Comparison of ENCODE assay signal across 13 mouse cellular contexts in genomic region chr1:119498536-119499231, GRCm38 (mm10). TPM values are rescaled to one million over a fixed set of nuclear protein-coding genes. Genes with fewer than 3 reads are reported as not detected.
DNase-seq lines count a peak whose midpoint lies in the region; ATAC-seq and TF ChIP-seq lines count a peak whose summit lies in the region.
"Had no signal": no experiment of that assay in that cellular context is flagged by ENCODE, and none has a peak within 500 bp of the region (broad histone marks: within the 10 kb centered on the region; RNA-seq: fewer than 3 reads in every experiment).

No protein-coding gene starts in this region.

- no peak overlapping the region for H3K4me2 ChIP-seq in heart, postnatal 0 days (ENCODE audit: low read depth, low read length)
- H3K4me2 ChIP-seq: lung, embryonic 14.5 days; neural tube, embryonic 13.5 days had no signal

- 0 out of 2 replicates have a peak, but pooled peaks cover 3% of the 10 kb centered on the region for H3K36me3 ChIP-seq in heart, postnatal 0 days (replicated peaks; ENCODE audit: control insufficient read depth, insufficient read depth, low read length)
- H3K36me3 ChIP-seq in ES-Bruce4 (ENCODE audit: control insufficient read depth, insufficient read depth, low read length, poor library complexity, severe bottlenecking) (no peaks in the 10 kb centered on the region), macrophage (ENCODE audit: inconsistent target) (peaks cover 5% of the 10 kb centered on the region; the same call in 1 of the 2 replicates)

- H3K27ac ChIP-seq in heart, postnatal 0 days (ENCODE audit: low read depth), result peak overlapping the region; percentile 22; the same call in 1 of the 2 replicates
- H3K27ac ChIP-seq in ES-Bruce4 (ENCODE audit: insufficient read depth, low read length) (peak overlapping the region; percentile 87), macrophage (peak overlapping the region; percentile 53)
- H3K27ac ChIP-seq: left cerebral cortex, adult 2 months; neural tube, embryonic 13.5 days had no signal

- H3K4me3 ChIP-seq in heart, postnatal 0 days (ENCODE audit: low read depth, low read length), result no peak overlapping the region
- H3K4me3 ChIP-seq in ES-Bruce4 (ENCODE audit: low read depth, low read length) (no peak overlapping the region), macrophage (ENCODE audit: inconsistent target) (no peak overlapping the region)
- H3K4me3 ChIP-seq: left cerebral cortex, adult 2 months; neural tube, embryonic 13.5 days had no signal

- H3K9ac ChIP-seq in heart, postnatal 0 days (replicated peaks; ENCODE audit: low read depth, low read length), result no peak overlapping the region
- no peak overlapping the region for H3K9ac ChIP-seq in ES-Bruce4 (ENCODE audit: low read depth, poor library complexity, severe bottlenecking)
- H3K9ac ChIP-seq: lung, embryonic 14.5 days; neural tube, embryonic 13.5 days had no signal

- no peak for DNase-seq in heart, postnatal 0 days (ENCODE audit: low spot score)
- DNase-seq in heart, postnatal 14 days, result no peak
- DNase-seq in cerebellum, adult 8-10 months, result no peak
- no peak for DNase-seq in cerebellum, postnatal 36 days
- no peak for DNase-seq in left cerebral cortex, adult 18-20 months (ENCODE audit: low spot score in 2 of 2)
- DNase-seq: lung, embryonic 14.5 days; midbrain, embryonic 14.5 days; right cerebral cortex, adult 18-20 months had no signal

- no peaks in the 10 kb centered on the region for H3K9me3 ChIP-seq in heart, postnatal 0 days (replicated peaks; ENCODE audit: control insufficient read depth, low read length)
- H3K9me3 ChIP-seq in ES-Bruce4 (replicated peaks; ENCODE audit: control insufficient read depth, insufficient read depth, low read length, poor library complexity, severe bottlenecking), result no peaks in the 10 kb centered on the region
- H3K9me3 ChIP-seq: neural tube, embryonic 13.5 days had no signal

- TF ChIP-seq POLR2A in ES-Bruce4 (IDR thresholded peaks at IDR 0.05; ENCODE audit: insufficient read depth, low read length), result no peak

- peaks cover 100% of the 10 kb centered on the region for H3K79me2 ChIP-seq in macrophage (ENCODE audit: inconsistent target)

- no peak for TF ChIP-seq EP300 in heart, postnatal 0 days (IDR thresholded peaks at IDR 0.05; ENCODE audit: low read depth)
- no peak for TF ChIP-seq EP300 in ES-Bruce4 (IDR thresholded peaks at IDR 0.05; ENCODE audit: insufficient read depth, low read depth, low read length)

- TF ChIP-seq CTCF in heart, postnatal 0 days (IDR thresholded peaks at IDR 0.05; ENCODE audit: low read depth), result no peak
- TF ChIP-seq CTCF in ES-Bruce4 (IDR thresholded peaks at IDR 0.05; ENCODE audit: low read depth, low read length), result no peak

- no peak for ATAC-seq in heart, postnatal 0 days (ENCODE audit: insufficient read depth, low read depth)
- peak; percentile 23; the same call in 1 of the 2 replicates for ATAC-seq in granulocyte monocyte progenitor cell, adult 5-6 weeks (replicated peaks; ENCODE audit: poor library complexity, severe bottlenecking)

- WGBS in heart, postnatal 0 days, result 76% methylated on average over 9 of the region's 9 CpGs
- WGBS in macrophage (ENCODE audit: missing documents), result 75% methylated on average over 9 of the region's 9 CpGs

- intact Hi-C loops in heart, postnatal 14 days (cut with DNase I), result no loop called here

- peaks cover 29% of the 10 kb centered on the region for H3K4me1 ChIP-seq in heart, postnatal 0 days (ENCODE audit: control insufficient read depth, insufficient read depth)
- H3K4me1 ChIP-seq in ES-Bruce4 (ENCODE audit: control insufficient read depth, insufficient read depth, low read length), result peaks cover 18% of the 10 kb centered on the region

- no peaks in the 10 kb centered on the region for H3K27me3 ChIP-seq in heart, postnatal 0 days (ENCODE audit: control insufficient read depth, insufficient read depth, low read length)
- H3K27me3 ChIP-seq in ES-Bruce4 (ENCODE audit: control insufficient read depth, insufficient read depth, low read length, poor library complexity, severe bottlenecking), result no peaks in the 10 kb centered on the region
- H3K27me3 ChIP-seq: neural tube, embryonic 13.5 days had no signal

RNA-seq across cellular contexts. Expression of gene Ralb, which starts 5.9 kb away (rescaled TPM):
- total RNA-seq in heart, postnatal 0 days (2014; rRNA removed; ENCODE audit: low replicate concordance), result 74.4 and 86.2 TPM in 2 replicates
- polyA plus RNA-seq in heart, postnatal 0 days (2015; fragmentation: Nextera tagmentation; extraction: Ambion mirVana), result 86.0 and 91.0 TPM in 2 replicates
- total RNA-seq in heart, postnatal 14 days (2021), result 10 to 100 TPM; 36.7 to 39.6 TPM
- polyA plus RNA-seq in ES-Bruce4 (2011; ENCODE audit: insufficient read depth, insufficient read length, low read depth, missing spikeins) (54.8 and 56.9 TPM in 2 replicates), macrophage (2018) (76.5 to 98.9 TPM (median 79.7 TPM) in 3 replicates)
- 24.0 and 26.9 TPM in 2 replicates for total RNA-seq in granulocyte monocyte progenitor cell, adult 5-6 weeks (2014; fragmentation: Nextera tagmentation)
- 22.7 and 27.5 TPM in 2 replicates for total RNA-seq in granulocyte monocyte progenitor cell, adult 5-6 weeks (2017)
- total RNA-seq in macrophage (2018; cell fraction: chromatin; rRNA removed), result 100 to 1,000 TPM in 1 of 26 experiments, 10 to 100 TPM in 25; 30.9 to 114 (median 49.3) TPM
- total RNA-seq in macrophage (2018; cell fraction: cytosol; rRNA removed), result 100 to 1,000 TPM in 6 of 26 experiments, 10 to 100 TPM in 20; 83.5 to 114 (median 93.7) TPM
- total RNA-seq in macrophage (2018; cell fraction: nucleus; rRNA removed), result 10 to 100 TPM; 44.4 to 87.0 (median 54.7) TPM
- total RNA-seq in left cerebral cortex, adult 18-20 months (2021), result 10 to 100 TPM; 23.0 to 23.9 TPM

RNA-seq across cellular contexts. Expression of gene Tmem185b, which starts 27.3 kb away (rescaled TPM):
- 28.5 and 30.5 TPM in 2 replicates for total RNA-seq in heart, postnatal 0 days (2014; rRNA removed; ENCODE audit: low replicate concordance)
- 18.7 and 20.7 TPM in 2 replicates for polyA plus RNA-seq in heart, postnatal 0 days (2015; fragmentation: Nextera tagmentation; extraction: Ambion mirVana)
- total RNA-seq in heart, postnatal 14 days (2021), result 10 to 100 TPM; 12.1 to 12.3 TPM
- polyA plus RNA-seq in ES-Bruce4 (2011; ENCODE audit: insufficient read depth, insufficient read length, low read depth, missing spikeins), result 8.7 and 8.9 TPM in 2 replicates
- 10.8 and 17.3 TPM in 2 replicates for total RNA-seq in granulocyte monocyte progenitor cell, adult 5-6 weeks (2014; fragmentation: Nextera tagmentation)
- total RNA-seq in granulocyte monocyte progenitor cell, adult 5-6 weeks (2017), result 12.6 and 13.0 TPM in 2 replicates
- total RNA-seq in macrophage (2018; cell fraction: chromatin; rRNA removed), result 10 to 100 TPM in 6 of 26 experiments, 1 to 10 TPM in 20; 4.9 to 14.7 (median 8.7) TPM
- total RNA-seq in macrophage (2018; cell fraction: cytosol; rRNA removed), result 10 to 100 TPM; 13.3 to 24.2 (median 17.4) TPM
- 10 to 100 TPM in 25 of 26 experiments, 1 to 10 TPM in 1; 9.9 to 31.6 (median 24.4) TPM for total RNA-seq in macrophage (2018; cell fraction: nucleus; rRNA removed)
- 13.5 to 23.8 TPM (median 18.3 TPM) in 3 replicates for polyA plus RNA-seq in macrophage (2018)
- total RNA-seq in left cerebral cortex, adult 18-20 months (2021), result 10 to 100 TPM; 15.6 to 18.2 TPM

Comparison
In these comparisons a context has a peak if more than half of its experiments do, and no peak if none do; other contexts are left out.
1. H3K27ac ChIP-seq: peak in every context shown above with its lines; median percentile 87 in ES-Bruce4; 53 in macrophage; 22 in heart, postnatal 0 days.